Mouse (Mus musculus): ENCODE measurements around the gene Elp4. TPM values are rescaled to one million over a fixed set of nuclear protein-coding genes. Genes with fewer than 3 reads are reported as not detected.
A peak's percentile ranks its signal among the peaks of the same experiment; 100 is the strongest.

Elp4 gene
- total and polyA plus RNA-seq, 3 experiments, result 15.8 to 16.0 TPM; not detected in 1

- no peak for DNase-seq (ENCODE audit: low read depth, low spot score)
- no peak overlapping the region for H3K9ac ChIP-seq (ENCODE audit: control insufficient read depth, low read depth, low read length, poor library complexity, severe bottlenecking)
- H3K27me3 ChIP-seq (ENCODE audit: control insufficient read depth in 1 of 2, insufficient read depth in 2 of 2, low read length in 2 of 2), result no peaks in the 10 kb centered on the region
- no peaks in the 10 kb centered on the region; a peak in 1 of 4 replicates for H3K36me3 ChIP-seq (ENCODE audit: control insufficient read depth in 1 of 2, insufficient read depth in 2 of 2, low read length in 2 of 2)
- H3K27ac ChIP-seq (ENCODE audit: control insufficient read depth, low read depth, low read length), result no peak overlapping the region
- no peaks in the 10 kb centered on the region for H3K9me3 ChIP-seq (replicated peaks; ENCODE audit: insufficient read depth, low read length)
- no peaks in the 10 kb centered on the region for H3K79me2 ChIP-seq (ENCODE audit: control insufficient read depth, insufficient read depth, low read length, poor library complexity)
- no peaks in the 10 kb centered on the region for H3K4me1 ChIP-seq (ENCODE audit: control insufficient read depth in 1 of 2, insufficient read depth in 2 of 2, low read length in 2 of 2)
- TF ChIP-seq MAZ (IDR thresholded peaks at IDR 0.05; ENCODE audit: low read depth, low read length) (no peak), SMC3 (IDR thresholded peaks at IDR 0.05; ENCODE audit: low read depth, low read length) (no peak), TAL1 (IDR thresholded peaks at IDR 0.05; ENCODE audit: low read length) (no peak), ETS1 (IDR thresholded peaks at IDR 0.05; ENCODE audit: low read depth, low read length) (no peak), POLR2AphosphoS2 (IDR thresholded peaks at IDR 0.05; ENCODE audit: low read length) (no peak), NRF1 (IDR thresholded peaks at IDR 0.05; ENCODE audit: insufficient read depth, low read depth, low read length, poor library complexity, severe bottlenecking) (no peak), KAT2A (conservative IDR thresholded peaks at IDR 0.05; ENCODE audit: low read depth, low read length) (no peak)
- no peak overlapping the region for H3K4me3 ChIP-seq (ENCODE audit: control insufficient read depth in 1 of 2, insufficient read depth in 1 of 2, low read depth in 2 of 2, low read length in 2 of 2)
Observed at GRCm38 (mm10) chr2:105780739-105781138, 123.6 kb downstream of the Elp4 start.

DNA sequence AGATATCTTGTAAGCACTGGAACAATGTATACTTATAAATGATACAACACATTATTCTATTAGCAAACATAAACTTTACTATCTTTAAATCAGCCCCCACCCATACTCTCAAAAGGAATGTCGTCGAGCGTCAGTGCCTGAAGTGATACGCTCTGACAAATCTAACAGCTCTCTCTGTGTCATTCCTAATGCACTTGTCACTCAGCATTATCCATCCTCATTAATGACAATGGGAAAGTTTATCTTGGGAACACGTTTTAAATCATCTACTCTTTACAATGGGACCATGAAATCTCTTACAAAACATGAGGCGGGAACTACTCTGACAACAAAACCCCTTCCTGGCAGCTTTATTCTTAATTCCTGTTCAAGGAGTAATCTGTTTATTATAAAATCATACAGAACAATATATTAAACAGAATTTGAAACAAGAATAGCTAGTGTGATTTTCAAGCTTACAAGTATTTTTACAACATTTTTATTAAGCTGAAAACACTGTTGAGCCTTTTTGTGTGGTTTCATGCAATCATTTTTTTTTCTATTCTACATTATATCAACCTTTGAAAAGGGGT, 125.0 kb downstream of the Elp4 start:
- H3K27ac ChIP-seq (ENCODE audit: control insufficient read depth, low read depth, low read length), result no peak overlapping the region
- no peaks in the 10 kb centered on the region for H3K9me3 ChIP-seq (replicated peaks; ENCODE audit: insufficient read depth, low read length)
- no peaks in the 10 kb centered on the region for H3K4me1 ChIP-seq (ENCODE audit: control insufficient read depth in 1 of 2, insufficient read depth in 2 of 2, low read length in 2 of 2)
- no peaks in the 10 kb centered on the region for H3K36me3 ChIP-seq (ENCODE audit: control insufficient read depth in 1 of 2, insufficient read depth in 2 of 2, low read length in 2 of 2)
- no peak for DNase-seq (ENCODE audit: low read depth, low spot score)
- TF ChIP-seq MAZ (IDR thresholded peaks at IDR 0.05; ENCODE audit: low read depth, low read length), result no peak
- no peak for TF ChIP-seq USF1 (IDR thresholded peaks at IDR 0.05; ENCODE audit: low read depth, low read length)
- no peak for TF ChIP-seq BHLHE40 (IDR thresholded peaks at IDR 0.05; ENCODE audit: borderline replicate concordance, low read depth, low read length)
- no peak for TF ChIP-seq CHD1 (IDR thresholded peaks at IDR 0.05; ENCODE audit: low read depth, low read length)
- TF ChIP-seq TBP (IDR thresholded peaks at IDR 0.05; ENCODE audit: low read depth, low read length), result no peak
- TF ChIP-seq USF2 (IDR thresholded peaks at IDR 0.05; ENCODE audit: borderline replicate concordance in 1 of 2, insufficient read depth in 1 of 2, low read depth in 1 of 2, low read length in 2 of 2), result no peak
- TF ChIP-seq EP300 (IDR thresholded peaks at IDR 0.05; ENCODE audit: low read depth in 1 of 2, low read length in 2 of 2), result no peak
- no peak for TF ChIP-seq TAL1 (IDR thresholded peaks at IDR 0.05; ENCODE audit: low read length)
- no peaks in the 10 kb centered on the region for H3K79me2 ChIP-seq (ENCODE audit: control insufficient read depth, insufficient read depth, low read length, poor library complexity)
- no peak overlapping the region for H3K9ac ChIP-seq (ENCODE audit: control insufficient read depth, low read depth, low read length, poor library complexity, severe bottlenecking)
- H3K27me3 ChIP-seq (ENCODE audit: control insufficient read depth in 1 of 2, insufficient read depth in 2 of 2, low read length in 2 of 2), result no peaks in the 10 kb centered on the region
- no peak overlapping the region for H3K4me3 ChIP-seq (ENCODE audit: control insufficient read depth in 1 of 2, insufficient read depth in 1 of 2, low read depth in 2 of 2, low read length in 2 of 2)

- Histone ChIP-seq H3K36me3 (ENCODE audit: control insufficient read depth in 1 of 2, insufficient read depth in 2 of 2, low read length in 2 of 2) (peaks cover 0 to 34% of the 10 kb centered on the region in 2 experiments; a peak in 3 of 4 replicates), H3K27me3 (ENCODE audit: control insufficient read depth in 1 of 2, insufficient read depth in 2 of 2, low read length in 2 of 2) (no peaks in the 10 kb centered on the region), H3K4me3 (ENCODE audit: control insufficient read depth in 1 of 2, insufficient read depth in 1 of 2, low read depth in 2 of 2, low read length in 2 of 2) (no peak overlapping the region), H3K9me3 (replicated peaks; ENCODE audit: insufficient read depth, low read length) (no peaks in the 10 kb centered on the region), H3K27ac (ENCODE audit: control insufficient read depth, low read depth, low read length) (no peak overlapping the region), H3K4me1 (ENCODE audit: control insufficient read depth in 1 of 2, insufficient read depth in 2 of 2, low read length in 2 of 2) (peaks cover 21 to 23% of the 10 kb centered on the region in 2 experiments), H3K79me2 (ENCODE audit: control insufficient read depth, insufficient read depth, low read length, poor library complexity) (no peaks in the 10 kb centered on the region), H3K9ac (ENCODE audit: control insufficient read depth, low read depth, low read length, poor library complexity, severe bottlenecking) (no peak overlapping the region)
- TF ChIP-seq POLR2AphosphoS2 (IDR thresholded peaks at IDR 0.05; ENCODE audit: low read length), result no peak
- no peak for TF ChIP-seq ZNF384 (IDR thresholded peaks at IDR 0.05; ENCODE audit: low read depth, low read length)
- peak; percentile 25 for DNase-seq (ENCODE audit: low read depth, low spot score)
Observed at GRCm38 (mm10) chr2:105771314-105771713, 133.1 kb downstream of the Elp4 start.

Measured in MEL (cell line).